Mouse (Mus musculus): ENCODE results near the gene Kdm2b. TPM values are rescaled to one million over a fixed set of nuclear protein-coding genes. Genes with fewer than 3 reads are reported as not detected.

Kdm2b gene
- polyA plus RNA-seq, 1 experiment from 2014 or later = 7.6 TPM

DNA sequence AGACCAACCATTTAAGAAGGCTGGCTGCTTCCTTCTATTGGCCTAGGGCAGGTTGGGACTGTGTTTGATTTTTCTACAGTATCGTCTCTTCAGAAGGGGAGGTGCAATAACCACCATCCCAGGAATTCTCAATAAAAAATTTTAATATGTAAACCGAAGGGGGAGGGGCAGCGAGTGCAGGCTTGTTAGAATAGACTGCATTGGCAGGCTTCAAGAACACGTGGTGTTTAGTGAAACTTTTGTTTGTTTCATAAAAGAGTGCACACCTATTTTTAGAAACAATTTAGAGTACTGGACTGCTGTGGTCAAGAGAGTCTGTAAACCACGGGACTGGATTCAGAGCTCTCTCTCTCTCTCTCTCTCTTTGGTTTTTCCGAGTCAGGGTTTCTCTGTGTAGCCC, 33.4 kb upstream of the Kdm2b start:
- H3K36me3 ChIP-seq (ENCODE audit: control insufficient read depth, insufficient read depth) = peaks cover 5% of the 10 kb centered on the region; the same call in 1 of the 2 replicates
- H3K4me2 ChIP-seq (replicated peaks; ENCODE audit: low read depth) = no peak overlapping the region
- no peak overlapping the region for H3K27ac ChIP-seq (ENCODE audit: low read depth, low read length)
- no peak overlapping the region for H3K9ac ChIP-seq (ENCODE audit: low read depth, low read length)
- ATAC-seq = no peak
- WGBS = 62% methylated on average over 6 of the region's 6 CpGs
- TF ChIP-seq CTCF (IDR thresholded peaks at IDR 0.05; ENCODE audit: low read depth) = no peak
- no peaks in the 10 kb centered on the region for H3K9me3 ChIP-seq (ENCODE audit: control insufficient read depth)
- no peaks in the 10 kb centered on the region for H3K4me1 ChIP-seq (replicated peaks; ENCODE audit: control insufficient read depth, insufficient read depth, low read length)
- no peak overlapping the region for H3K4me3 ChIP-seq (ENCODE audit: low read depth, low read length)
- no peaks in the 10 kb centered on the region for H3K27me3 ChIP-seq (replicated peaks; ENCODE audit: control insufficient read depth, insufficient read depth, low read length)

DNA sequence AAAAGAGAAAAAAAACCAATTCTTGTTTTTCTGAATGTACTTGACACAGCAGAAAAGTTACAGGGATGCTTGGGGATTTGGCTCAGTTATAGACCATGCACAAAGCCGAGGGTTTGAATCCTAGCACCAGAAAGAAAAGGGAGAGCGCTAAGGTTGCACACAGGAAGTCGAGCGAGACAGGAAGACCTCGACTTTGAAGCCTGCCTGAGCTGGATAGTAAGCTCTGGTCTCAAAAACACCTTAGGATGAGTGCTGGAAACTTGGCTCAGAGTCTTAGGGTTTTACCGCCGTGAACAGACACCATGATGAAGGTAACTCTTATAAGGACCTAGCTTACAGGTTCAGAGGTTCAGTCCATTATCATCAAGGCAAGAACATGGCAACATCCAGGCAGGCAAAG, 31.8 kb upstream of the Kdm2b start:
- no peak overlapping the region for H3K9ac ChIP-seq (ENCODE audit: low read depth, low read length)
- H3K4me1 ChIP-seq (replicated peaks; ENCODE audit: control insufficient read depth, insufficient read depth, low read length) = 0 out of 2 replicates have a peak, but pooled peaks cover 4% of the 10 kb centered on the region
- H3K4me2 ChIP-seq (replicated peaks; ENCODE audit: low read depth) = no peak overlapping the region
- H3K4me3 ChIP-seq (ENCODE audit: low read depth, low read length) = no peak overlapping the region
- 86% methylated on average over 7 of the region's 7 CpGs for WGBS
- H3K27me3 ChIP-seq (replicated peaks; ENCODE audit: control insufficient read depth, insufficient read depth, low read length) = no peaks in the 10 kb centered on the region
- no peak overlapping the region for H3K27ac ChIP-seq (ENCODE audit: low read depth, low read length)
- TF ChIP-seq CTCF (IDR thresholded peaks at IDR 0.05; ENCODE audit: low read depth) = no peak
- H3K36me3 ChIP-seq (ENCODE audit: control insufficient read depth, insufficient read depth) = peaks cover 5% of the 10 kb centered on the region; the same call in 1 of the 2 replicates
- no peak for ATAC-seq
- no peaks in the 10 kb centered on the region for H3K9me3 ChIP-seq (ENCODE audit: control insufficient read depth)

DNA sequence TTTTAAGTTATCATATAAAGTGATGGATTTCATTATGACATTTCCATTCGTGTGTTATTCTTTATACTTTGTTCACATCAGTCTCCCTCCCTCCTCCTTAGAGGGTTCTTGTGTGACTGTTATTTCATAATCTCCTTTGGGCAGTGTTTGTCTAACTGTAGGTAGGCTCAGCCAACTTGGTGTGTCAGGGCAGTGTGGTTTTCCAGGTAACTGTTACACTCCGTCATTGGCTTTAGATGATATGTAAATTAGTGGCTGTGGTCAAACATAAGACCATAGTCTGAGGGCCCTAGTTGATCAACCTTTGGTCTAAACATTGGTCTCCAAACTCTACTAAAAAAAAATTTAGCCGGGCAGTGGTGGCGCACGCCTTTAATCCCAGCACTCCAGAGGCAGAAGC, 30.8 kb upstream of the Kdm2b start:
- Histone ChIP-seq H3K4me2 (replicated peaks; ENCODE audit: low read depth) (no peak overlapping the region), H3K36me3 (ENCODE audit: control insufficient read depth, insufficient read depth) (peaks cover 5% of the 10 kb centered on the region; the same call in 1 of the 2 replicates), H3K4me1 (replicated peaks; ENCODE audit: control insufficient read depth, insufficient read depth, low read length) (0 out of 2 replicates have a peak, but pooled peaks cover 4% of the 10 kb centered on the region), H3K4me3 (ENCODE audit: low read depth, low read length) (no peak overlapping the region), H3K9ac (ENCODE audit: low read depth, low read length) (no peak overlapping the region), H3K27me3 (replicated peaks; ENCODE audit: control insufficient read depth, insufficient read depth, low read length) (no peaks in the 10 kb centered on the region), H3K9me3 (ENCODE audit: control insufficient read depth) (no peaks in the 10 kb centered on the region), H3K27ac (ENCODE audit: low read depth, low read length) (no peak overlapping the region)
- 93% methylated on average over 5 of the region's 5 CpGs for WGBS
- TF ChIP-seq CTCF (IDR thresholded peaks at IDR 0.05; ENCODE audit: low read depth) = no peak
- no peak for ATAC-seq

DNA sequence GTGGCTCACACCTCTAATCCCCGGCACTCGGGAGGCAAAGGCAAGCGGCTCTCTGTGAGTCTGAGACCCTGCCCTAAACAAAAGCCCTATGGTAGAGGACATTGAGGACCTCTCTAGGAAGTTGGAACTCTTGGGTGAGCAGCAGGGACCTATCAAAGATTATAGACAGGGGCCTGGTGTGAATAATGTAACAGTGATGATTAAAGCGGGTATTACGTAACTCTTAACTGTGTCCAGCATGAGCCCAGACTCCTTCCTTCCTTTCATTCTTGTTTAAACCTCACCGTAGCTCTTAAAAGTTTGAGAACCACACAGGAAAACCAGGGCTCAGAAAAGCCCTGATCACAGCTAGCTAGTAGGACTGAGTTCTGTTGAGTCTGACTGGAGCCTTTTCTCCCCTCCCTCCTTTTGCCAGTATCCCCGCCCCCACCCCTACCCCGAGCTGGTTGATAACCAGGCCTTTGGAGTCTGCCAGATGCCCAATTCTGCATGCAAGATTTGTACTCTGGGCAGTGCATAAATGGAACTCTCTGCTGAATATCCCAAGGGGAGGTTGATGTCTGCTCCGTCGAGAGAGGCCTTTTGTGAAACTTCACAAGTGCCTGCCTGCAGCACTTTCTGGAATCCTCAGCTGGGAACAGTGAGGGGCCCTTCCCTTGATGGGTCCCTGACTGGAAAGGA, 29.9 kb upstream of the Kdm2b start:
- Histone ChIP-seq H3K4me1 (replicated peaks; ENCODE audit: control insufficient read depth, insufficient read depth, low read length) (0 out of 2 replicates have a peak, but pooled peaks cover 4% of the 10 kb centered on the region), H3K27me3 (replicated peaks; ENCODE audit: control insufficient read depth, insufficient read depth, low read length) (no peaks in the 10 kb centered on the region), H3K36me3 (ENCODE audit: control insufficient read depth, insufficient read depth) (peaks cover 5% of the 10 kb centered on the region; the same call in 1 of the 2 replicates), H3K9ac (ENCODE audit: low read depth, low read length) (no peak overlapping the region), H3K27ac (ENCODE audit: low read depth, low read length) (no peak overlapping the region), H3K4me3 (ENCODE audit: low read depth, low read length) (no peak overlapping the region), H3K4me2 (replicated peaks; ENCODE audit: low read depth) (no peak overlapping the region; the same call in 1 of the 2 replicates), H3K9me3 (ENCODE audit: control insufficient read depth) (no peaks in the 10 kb centered on the region)
- 55% methylated on average over 10 of the region's 10 CpGs for WGBS
- no peak for TF ChIP-seq CTCF (IDR thresholded peaks at IDR 0.05; ENCODE audit: low read depth)
- no peak for ATAC-seq

DNA sequence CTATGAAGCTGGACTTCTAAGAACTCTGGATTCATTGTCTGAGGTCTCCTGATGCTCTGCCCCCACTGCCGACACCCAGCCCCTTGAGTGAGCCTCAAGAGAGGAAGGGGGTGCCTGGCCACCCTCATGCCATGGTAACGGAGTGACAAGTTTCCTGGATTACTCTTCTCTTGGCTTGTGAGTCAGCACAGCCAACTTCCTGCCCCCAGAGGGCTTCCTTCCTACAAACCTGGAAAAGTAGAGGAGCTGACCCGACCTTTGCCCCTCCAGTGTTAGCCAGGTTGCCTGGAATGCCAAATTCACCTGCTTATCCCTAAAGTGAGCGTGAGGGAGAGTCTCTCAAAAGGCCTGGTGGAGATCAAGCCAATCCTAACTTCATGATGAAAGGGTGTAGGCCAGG, 27.9 kb upstream of the Kdm2b start:
- 60% methylated on average over 4 of the region's 4 CpGs for whole genome bisulfite sequencing
- ATAC-seq = no peak
- no peak; the same call in 1 of the 2 replicates for TF ChIP-seq CTCF (IDR thresholded peaks at IDR 0.05; ENCODE audit: low read depth)

DNA sequence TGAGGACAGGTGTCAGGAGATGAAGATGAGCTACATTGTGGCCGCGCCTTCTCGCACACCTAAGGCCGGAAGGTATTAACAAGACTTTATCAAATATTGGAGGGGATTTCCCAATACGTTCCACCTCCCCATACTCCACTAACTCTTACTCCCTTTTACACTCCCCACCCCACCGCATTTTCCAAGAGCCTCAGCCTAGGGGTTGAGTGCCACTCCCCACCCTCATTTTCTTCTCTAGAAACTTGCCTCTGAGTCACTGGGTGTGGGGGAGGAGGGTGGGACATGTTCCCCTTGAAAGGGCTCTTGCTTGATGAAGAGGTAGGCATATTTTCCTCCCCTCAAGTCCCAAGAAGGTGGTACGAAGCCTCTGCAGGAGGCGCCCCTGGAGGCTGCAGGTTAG, 26.3 kb upstream of the Kdm2b start:
- TF ChIP-seq CTCF (IDR thresholded peaks at IDR 0.05; ENCODE audit: low read depth) = no peak
- peak overlapping the region; percentile 78 for H3K4me3 ChIP-seq (ENCODE audit: low read depth, low read length)
- ATAC-seq = no peak
- 12% methylated on average over 8 of the region's 8 CpGs for WGBS
- 0 out of 2 replicates have a peak, but pooled peaks cover 4% of the 10 kb centered on the region for H3K4me1 ChIP-seq (replicated peaks; ENCODE audit: control insufficient read depth, insufficient read depth, low read length)
- peaks cover 5% of the 10 kb centered on the region; the same call in 1 of the 2 replicates for H3K36me3 ChIP-seq (ENCODE audit: control insufficient read depth, insufficient read depth)
- peak overlapping the region; percentile 67 for H3K4me2 ChIP-seq (replicated peaks; ENCODE audit: low read depth)
- no peaks in the 10 kb centered on the region for H3K27me3 ChIP-seq (replicated peaks; ENCODE audit: control insufficient read depth, insufficient read depth, low read length)
- peak overlapping the region; percentile 98 for H3K27ac ChIP-seq (ENCODE audit: low read depth, low read length)
- H3K9ac ChIP-seq (ENCODE audit: low read depth, low read length) = peak overlapping the region; percentile 80; the same call in 1 of the 2 replicates
- no peaks in the 10 kb centered on the region for H3K9me3 ChIP-seq (ENCODE audit: control insufficient read depth)

More for the DNA sequence above, 27.9 kb upstream of the Kdm2b start:
- Histone ChIP-seq H3K9ac (ENCODE audit: low read depth, low read length) (no peak overlapping the region), H3K9me3 (ENCODE audit: control insufficient read depth) (no peaks in the 10 kb centered on the region), H3K27me3 (replicated peaks; ENCODE audit: control insufficient read depth, insufficient read depth, low read length) (no peaks in the 10 kb centered on the region), H3K4me3 (ENCODE audit: low read depth, low read length) (0 out of 2 replicates have a peak overlapping the region, but pooled peaks have one; percentile 78), H3K4me1 (replicated peaks; ENCODE audit: control insufficient read depth, insufficient read depth, low read length) (0 out of 2 replicates have a peak, but pooled peaks cover 4% of the 10 kb centered on the region), H3K36me3 (ENCODE audit: control insufficient read depth, insufficient read depth) (peaks cover 5% of the 10 kb centered on the region; the same call in 1 of the 2 replicates), H3K4me2 (replicated peaks; ENCODE audit: low read depth) (0 out of 2 replicates have a peak overlapping the region, but pooled peaks have one; percentile 1), H3K27ac (ENCODE audit: low read depth, low read length) (no peak overlapping the region)

Data from intestine, postnatal 0 days (tissue).